Mouse (Mus musculus): ENCODE results near the gene Gpr84.

- TF ChIP-seq CTCF (IDR thresholded peaks at IDR 0.05; ENCODE audit: control insufficient read depth, insufficient read depth, insufficient replicate concordance, low read depth, low read length) = no peak
- no peak for TF ChIP-seq POLR2A (IDR thresholded peaks at IDR 0.05; ENCODE audit: control insufficient read depth, low read depth, low read length)
Measured at GRCm38 (mm10) chr15:103259989-103260388, 50.4 kb downstream of the Gpr84 start.
